Mouse (Mus musculus): ENCODE data around the gene Abca2. TPM values are rescaled to one million over a fixed set of nuclear protein-coding genes. Genes with fewer than 3 reads are reported as not detected.
"Not testable (repeated sequence)": the region's sequence is repeated elsewhere in the genome, so short reads cannot be mapped to it uniquely, and the experiment has no call there.

The Abca2 gene
- polyA plus RNA-seq, 1 experiment from 2014 or later, result 11.1 TPM

DNA sequence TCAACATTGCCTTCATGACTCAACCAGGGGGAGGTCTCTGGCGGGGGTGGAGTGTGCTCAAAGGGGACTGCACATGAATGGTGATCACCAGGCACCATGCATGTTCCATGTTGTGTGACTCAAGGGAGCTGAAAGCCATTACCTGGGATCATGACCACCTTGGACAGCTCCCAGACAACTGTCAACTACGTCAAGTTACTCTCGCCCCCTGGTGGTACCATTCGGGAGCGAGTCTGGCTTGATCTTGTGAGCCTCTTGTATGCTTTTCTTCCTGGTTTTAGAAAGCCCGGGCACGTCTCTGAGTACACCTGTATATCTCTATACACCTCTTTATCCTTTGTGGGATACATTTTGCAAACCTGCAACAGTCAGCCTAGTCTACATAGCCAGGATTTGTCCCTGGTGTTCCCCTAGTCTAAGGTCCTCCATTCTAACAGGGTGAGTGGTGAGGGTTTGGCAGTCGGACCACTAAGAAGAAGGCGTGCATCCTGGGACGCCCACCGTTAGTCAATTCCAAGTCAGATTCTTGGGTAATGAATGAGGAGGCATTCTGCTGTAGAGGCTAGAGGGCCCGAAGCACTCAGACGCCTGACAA, 26.0 kb upstream of the Abca2 start:
- peak overlapping the region; percentile 94 for H3K4me2 ChIP-seq
- H3K27ac ChIP-seq, result no peak overlapping the region
- 1% methylated on average over 13 of the region's 13 CpGs for WGBS
- H3K4me3 ChIP-seq (replicated peaks), result peak overlapping the region; percentile 76
- H3K4me1 ChIP-seq, result peaks cover 16% of the 10 kb centered on the region
- H3K36me3 ChIP-seq, result no peaks in the 10 kb centered on the region
- no peak; the same call in 1 of the 2 replicates for ATAC-seq (replicated peaks; ENCODE audit: low FRiP score)
- no peaks in the 10 kb centered on the region for H3K9me3 ChIP-seq (replicated peaks)
- H3K27me3 ChIP-seq, result peaks cover 69% of the 10 kb centered on the region
- H3K9ac ChIP-seq, result no peak overlapping the region; the same call in 1 of the 2 replicates

DNA sequence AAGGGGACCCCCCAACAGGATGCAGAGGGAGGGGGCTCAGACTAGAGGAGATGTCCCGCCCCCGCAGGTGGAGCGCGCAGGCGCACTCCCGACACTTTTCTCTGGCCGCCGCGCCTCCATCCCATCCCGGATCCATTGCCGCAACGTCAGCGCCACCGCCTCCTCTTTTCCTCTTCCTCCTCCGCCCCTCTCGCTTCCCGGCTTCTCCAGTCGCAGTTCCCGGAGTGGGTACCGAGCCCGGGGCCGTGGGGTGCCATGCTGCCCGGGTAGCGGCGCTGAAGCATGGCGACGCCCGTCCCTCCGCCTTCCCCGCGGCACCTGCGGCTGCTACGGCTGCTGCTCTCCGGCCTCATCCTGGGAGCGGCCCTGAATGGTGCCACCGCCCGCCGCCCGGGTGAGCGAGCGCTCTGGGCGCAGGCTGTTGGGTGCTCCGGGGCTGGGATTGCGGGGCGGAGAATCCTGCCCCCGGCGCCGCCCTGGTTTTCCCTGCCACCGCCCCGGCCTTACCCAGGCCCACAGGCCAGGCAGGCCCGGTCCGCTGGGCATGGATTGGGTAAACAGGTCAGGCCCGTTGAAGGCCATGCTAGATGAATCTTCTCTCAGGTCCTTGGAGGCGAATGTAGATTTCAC, 25.4 kb upstream of the Abca2 start:
- H3K4me3 ChIP-seq (replicated peaks), result peak overlapping the region; percentile 76
- H3K4me2 ChIP-seq, result peak overlapping the region; percentile 94
- H3K27ac ChIP-seq, result no peak overlapping the region
- H3K4me1 ChIP-seq, result peaks cover 16% of the 10 kb centered on the region
- H3K9ac ChIP-seq, result peak overlapping the region; percentile 73
- peak; percentile 50 for ATAC-seq (replicated peaks; ENCODE audit: low FRiP score)
- no peaks in the 10 kb centered on the region for H3K9me3 ChIP-seq (replicated peaks)
- WGBS, result under 1% methylated on average over 54 of the region's 54 CpGs
- H3K27me3 ChIP-seq, result peaks cover 63% of the 10 kb centered on the region
- H3K36me3 ChIP-seq, result no peaks in the 10 kb centered on the region

DNA sequence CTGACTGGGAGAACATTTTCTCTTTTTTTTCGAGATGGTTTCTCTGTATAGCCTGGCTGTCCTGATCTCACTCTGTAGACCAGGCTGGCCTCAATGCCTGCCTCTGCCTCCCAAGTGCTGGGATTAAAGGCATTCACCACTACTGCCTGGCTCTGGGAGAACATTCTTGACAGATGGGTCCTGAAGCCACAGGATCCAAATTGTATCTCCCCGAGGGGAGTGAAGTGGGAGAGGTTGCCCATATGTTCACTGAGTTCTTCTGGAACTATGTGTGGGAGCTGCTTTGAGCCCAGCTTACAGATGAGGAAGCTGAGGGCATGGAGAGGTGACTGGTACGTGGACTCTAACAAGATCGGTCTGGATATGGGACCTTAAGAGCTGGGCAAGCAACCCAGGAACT, 24.5 kb upstream of the Abca2 start:
- no peak for ATAC-seq (replicated peaks; ENCODE audit: low FRiP score)
- Histone ChIP-seq H3K27ac (no peak overlapping the region), H3K4me2 (peak overlapping the region; percentile 94), H3K4me3 (replicated peaks) (peak overlapping the region; percentile 76; the same call in 1 of the 2 replicates), H3K4me1 (peaks cover 16% of the 10 kb centered on the region), H3K9ac (no peak overlapping the region), H3K27me3 (peaks cover 54% of the 10 kb centered on the region), H3K36me3 (peaks cover 4% of the 10 kb centered on the region; the same call in 1 of the 2 replicates), H3K9me3 (replicated peaks) (no peaks in the 10 kb centered on the region)
- 77% methylated on average over 4 of the region's 4 CpGs for WGBS

DNA sequence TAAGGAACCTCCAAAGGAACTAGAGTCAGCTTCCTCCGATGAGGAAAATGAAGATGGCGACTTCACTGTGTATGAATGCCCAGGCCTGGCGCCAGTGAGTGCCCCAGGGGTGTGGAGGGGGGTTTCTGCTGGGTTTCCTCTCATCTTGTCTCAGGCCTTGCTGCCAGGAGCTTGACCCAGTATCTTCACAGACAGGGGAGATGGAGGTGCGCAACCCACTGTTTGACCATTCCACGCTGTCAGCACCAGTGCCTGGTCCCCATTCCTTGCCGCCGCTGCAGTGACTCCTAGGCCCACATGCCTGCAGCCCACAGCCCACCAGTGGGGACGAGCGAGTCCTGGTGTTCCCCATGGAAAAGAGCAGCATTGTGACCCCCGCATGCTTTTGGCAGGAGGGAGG, 19.6 kb upstream of the Abca2 start:
- WGBS, result 92% methylated on average over 10 of the region's 10 CpGs
- Histone ChIP-seq H3K4me2 (no peak overlapping the region), H3K27me3 (peaks cover 8% of the 10 kb centered on the region), H3K4me3 (replicated peaks) (no peak overlapping the region), H3K36me3 (peaks cover 6% of the 10 kb centered on the region; the same call in 1 of the 2 replicates), H3K9ac (no peak overlapping the region), H3K4me1 (no peaks in the 10 kb centered on the region), H3K9me3 (replicated peaks) (no peaks in the 10 kb centered on the region), H3K27ac (no peak overlapping the region)
- ATAC-seq (replicated peaks; ENCODE audit: low FRiP score), result no peak

DNA sequence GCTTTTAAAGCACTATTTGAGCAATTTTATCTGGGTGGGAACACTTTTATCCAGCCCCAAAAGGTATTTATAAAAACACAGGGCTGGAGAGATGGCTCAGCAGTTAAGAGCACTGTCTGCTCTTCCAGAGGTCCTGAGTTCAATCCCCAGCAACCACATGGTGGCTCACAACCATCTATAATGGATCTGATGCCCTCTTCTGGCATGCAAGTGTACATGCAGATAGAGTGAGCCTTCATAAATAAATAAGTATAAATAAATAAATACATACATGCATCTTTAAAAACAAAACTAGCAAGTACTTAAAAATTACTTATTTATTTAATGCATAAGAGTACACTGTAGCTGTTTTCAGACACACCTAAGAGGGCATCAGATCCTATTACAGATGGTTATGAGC, 15.1 kb upstream of the Abca2 start:
- not testable (repeated sequence) for H3K36me3 ChIP-seq; H3K27ac ChIP-seq; H3K27me3 ChIP-seq; H3K4me3 ChIP-seq (replicated peaks); ATAC-seq (replicated peaks; ENCODE audit: low FRiP score); H3K9me3 ChIP-seq (replicated peaks); H3K4me1 ChIP-seq; H3K4me2 ChIP-seq; H3K9ac ChIP-seq

DNA sequence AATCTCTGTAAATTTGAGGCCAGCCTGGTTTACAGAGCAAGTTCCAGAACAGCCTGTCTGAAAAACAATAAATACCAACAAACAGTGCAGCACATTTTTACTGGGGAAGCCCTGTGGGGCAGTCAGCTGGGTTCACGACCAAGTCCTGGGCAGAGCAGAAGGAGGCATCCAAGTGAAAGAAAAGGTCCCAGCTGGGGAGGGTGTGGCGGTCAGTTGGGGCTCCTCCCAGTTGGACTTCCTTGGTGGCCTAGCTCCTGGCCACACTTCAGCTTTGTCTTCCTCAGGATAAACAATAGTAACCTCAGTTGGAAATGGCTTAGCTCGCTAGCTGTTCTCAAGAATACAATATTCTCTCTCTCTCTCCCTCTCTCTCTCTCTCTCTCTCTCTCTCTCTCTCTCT, 11.1 kb upstream of the Abca2 start:
- Histone ChIP-seq H3K9ac (no peak overlapping the region), H3K9me3 (replicated peaks) (no peaks in the 10 kb centered on the region), H3K36me3 (no peaks in the 10 kb centered on the region), H3K4me1 (peaks cover 4% of the 10 kb centered on the region), H3K4me2 (no peak overlapping the region), H3K27me3 (no peaks in the 10 kb centered on the region), H3K27ac (no peak overlapping the region), H3K4me3 (replicated peaks) (no peak overlapping the region)
- no peak for ATAC-seq (replicated peaks; ENCODE audit: low FRiP score)
- WGBS, result 32% methylated on average over 3 of the region's 3 CpGs

DNA sequence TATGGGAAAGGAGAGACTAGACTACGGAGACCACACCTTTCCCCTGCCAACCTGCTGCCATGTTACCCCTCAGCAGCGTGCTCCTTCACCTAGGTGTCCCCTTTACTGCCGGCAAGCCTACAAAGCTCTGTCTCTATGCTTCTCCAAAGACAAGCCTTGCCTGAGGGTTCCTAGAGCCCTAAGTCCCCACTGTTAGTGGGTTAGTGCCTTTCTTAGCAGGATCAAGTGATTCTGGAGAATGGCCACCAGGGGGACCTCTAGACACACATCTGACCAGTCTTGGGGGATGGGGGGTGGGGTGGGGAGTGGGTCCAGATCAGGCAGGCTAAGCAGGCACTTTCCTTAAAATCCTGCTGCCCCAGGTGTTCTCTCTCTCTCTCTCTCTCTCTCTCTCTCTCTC, 6.6 kb upstream of the Abca2 start:
- Histone ChIP-seq H3K36me3 (no peaks in the 10 kb centered on the region), H3K9ac (no peak overlapping the region), H3K9me3 (replicated peaks) (no peaks in the 10 kb centered on the region), H3K27ac (no peak overlapping the region), H3K4me2 (no peak overlapping the region), H3K4me1 (peaks cover 12% of the 10 kb centered on the region), H3K4me3 (replicated peaks) (no peak overlapping the region), H3K27me3 (peaks cover 25% of the 10 kb centered on the region)
- 24% methylated on average over 3 of the region's 3 CpGs for WGBS
- peak; percentile 40; the same call in 1 of the 2 replicates for ATAC-seq (replicated peaks; ENCODE audit: low FRiP score)

DNA sequence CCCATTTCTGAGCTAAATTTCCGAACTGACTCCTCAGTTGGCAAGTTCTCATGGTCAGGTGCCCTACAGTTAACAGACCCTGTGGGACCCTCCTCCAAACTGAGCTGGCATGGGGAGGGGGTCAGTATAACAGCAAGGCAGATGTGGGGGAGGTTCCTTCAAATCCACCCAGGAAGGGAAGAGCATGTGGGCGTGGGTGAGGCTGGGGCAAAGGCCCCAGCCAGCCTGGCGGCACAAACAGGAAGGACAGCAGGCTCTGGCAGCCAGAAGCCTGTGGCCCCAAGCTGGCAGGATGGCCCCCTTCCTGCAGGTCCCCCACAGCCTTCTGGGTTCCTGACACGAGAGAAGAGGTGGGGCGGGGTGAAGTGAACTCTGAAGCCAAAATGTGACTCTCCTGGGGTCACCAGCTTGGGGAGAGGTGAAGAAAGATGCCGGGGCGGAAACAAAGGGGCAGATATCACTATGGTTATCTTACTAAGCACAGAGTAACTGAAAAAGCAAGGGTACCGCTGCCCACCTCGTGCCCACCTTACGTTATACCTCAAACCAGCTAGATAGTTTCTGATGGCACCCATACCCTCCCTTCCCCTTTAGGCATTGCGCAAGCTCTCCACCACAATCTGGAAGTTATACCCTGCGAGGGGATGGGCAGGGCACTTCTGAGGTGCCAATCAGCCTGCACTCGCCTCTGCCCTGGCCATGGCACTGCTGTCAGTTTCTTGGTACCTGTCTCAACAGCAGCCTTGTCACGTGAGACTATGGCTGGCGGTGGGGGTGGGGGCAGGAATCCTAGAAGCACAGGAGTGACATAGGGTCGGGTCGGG, 5.7 kb upstream of the Abca2 start, which contains the start of gene Fut7:
Fut7 (plus strand) TSS at position 681 of the 824 bp plus-strand sequence.
- ATAC-seq (replicated peaks; ENCODE audit: low FRiP score), result no peak; the same call in 1 of the 2 replicates
- peaks cover 25% of the 10 kb centered on the region for H3K27me3 ChIP-seq
- H3K4me2 ChIP-seq, result no peak within 1 kb of the TSS
- H3K4me3 ChIP-seq (replicated peaks), result no peak within 1 kb of the TSS
- H3K27ac ChIP-seq, result no peak within 1 kb of the TSS
- H3K36me3 ChIP-seq, result no peaks in the 10 kb centered on the region
- WGBS, result 56% methylated on average over 17 of the region's 17 CpGs
- H3K4me1 ChIP-seq, result peaks cover 8% of the 10 kb centered on the region; the same call in 1 of the 2 replicates
- H3K9ac ChIP-seq, result 0 out of 2 replicates have a peak within 1 kb of the TSS, but pooled peaks have one; percentile 10
- H3K9me3 ChIP-seq (replicated peaks), result no peaks in the 10 kb centered on the region

DNA sequence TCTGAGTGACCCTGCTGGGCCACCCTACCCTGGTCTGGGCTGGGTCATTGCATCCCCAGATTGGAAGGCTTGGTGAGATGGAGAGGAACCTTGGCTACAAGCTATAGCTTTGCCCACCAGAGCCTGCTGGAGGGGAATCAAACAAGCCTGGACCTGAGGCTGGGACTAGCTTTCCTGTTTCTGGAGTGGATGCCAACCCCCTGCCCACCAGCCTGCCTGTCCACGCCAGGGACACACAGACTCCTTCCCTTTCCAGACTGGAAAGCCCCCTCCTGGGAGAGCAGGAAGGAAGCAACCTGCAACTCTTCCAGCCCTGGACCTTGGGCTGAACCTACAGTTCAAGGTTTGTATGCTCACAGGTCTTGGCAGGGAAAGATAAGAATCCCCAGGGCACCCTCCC, 4.9 kb upstream of the Abca2 start:
- Histone ChIP-seq H3K9ac (no peak overlapping the region), H3K36me3 (no peaks in the 10 kb centered on the region), H3K27ac (no peak overlapping the region), H3K27me3 (peaks cover 25% of the 10 kb centered on the region), H3K4me2 (no peak overlapping the region), H3K4me3 (replicated peaks) (no peak overlapping the region), H3K4me1 (peaks cover 8% of the 10 kb centered on the region; the same call in 1 of the 2 replicates), H3K9me3 (replicated peaks) (no peaks in the 10 kb centered on the region)
- WGBS, result 69% methylated on average over 1 of the region's 1 CpGs
- no peak for ATAC-seq (replicated peaks; ENCODE audit: low FRiP score)

DNA sequence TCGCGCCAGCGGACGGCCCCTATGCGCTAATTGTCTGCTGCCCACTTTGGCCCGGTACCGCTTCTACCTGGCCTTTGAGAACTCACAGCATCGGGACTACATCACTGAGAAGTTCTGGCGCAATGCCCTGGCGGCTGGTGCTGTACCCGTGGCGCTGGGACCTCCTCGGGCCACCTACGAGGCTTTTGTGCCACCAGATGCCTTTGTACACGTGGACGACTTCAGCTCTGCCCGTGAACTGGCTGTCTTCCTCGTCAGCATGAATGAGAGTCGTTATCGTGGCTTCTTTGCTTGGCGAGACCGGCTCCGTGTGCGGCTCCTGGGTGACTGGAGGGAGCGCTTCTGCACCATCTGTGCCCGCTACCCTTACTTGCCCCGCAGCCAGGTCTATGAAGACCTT, 3.0 kb upstream of the Abca2 start:
- peaks cover 33% of the 10 kb centered on the region for H3K27me3 ChIP-seq
- peaks cover 24% of the 10 kb centered on the region for H3K4me1 ChIP-seq
- H3K9ac ChIP-seq, result no peak overlapping the region
- no peak overlapping the region for H3K4me2 ChIP-seq
- no peak overlapping the region for H3K27ac ChIP-seq
- no peak overlapping the region for H3K4me3 ChIP-seq (replicated peaks)
- no peak for ATAC-seq (replicated peaks; ENCODE audit: low FRiP score)
- no peaks in the 10 kb centered on the region for H3K36me3 ChIP-seq
- WGBS, result 60% methylated on average over 27 of the region's 27 CpGs
- H3K9me3 ChIP-seq (replicated peaks), result no peaks in the 10 kb centered on the region

DNA sequence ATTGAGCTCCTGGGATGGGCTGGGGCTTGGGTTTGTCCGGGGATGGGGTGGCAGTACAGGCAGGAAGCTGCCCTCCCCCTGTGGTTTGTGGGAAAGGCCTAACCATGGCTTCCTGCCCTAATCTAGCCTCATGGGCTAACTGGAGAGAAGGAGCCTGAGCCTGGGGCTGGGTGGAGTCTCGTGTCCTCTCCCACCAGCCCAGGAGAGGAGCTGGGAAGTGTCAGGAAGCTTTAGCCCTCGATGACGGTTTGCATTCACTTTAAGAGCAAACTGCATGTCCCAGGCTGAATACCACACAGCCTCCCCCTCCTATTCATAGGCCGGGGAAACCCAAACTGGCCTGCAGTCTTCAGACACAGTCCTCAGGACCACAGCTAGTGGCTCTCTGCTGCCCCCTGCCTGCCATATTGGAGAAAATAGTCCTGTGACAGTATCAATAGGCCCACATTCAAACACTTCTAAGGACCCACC, 1.7 kb upstream of the Abca2 start:
- Histone ChIP-seq H3K9me3 (replicated peaks) (no peaks in the 10 kb centered on the region), H3K4me3 (replicated peaks) (no peak overlapping the region), H3K27me3 (peaks cover 33% of the 10 kb centered on the region), H3K27ac (no peak overlapping the region), H3K4me1 (peaks cover 37% of the 10 kb centered on the region), H3K36me3 (no peaks in the 10 kb centered on the region), H3K9ac (no peak overlapping the region), H3K4me2 (no peak overlapping the region)
- 32% methylated on average over 5 of the region's 5 CpGs for WGBS
- ATAC-seq (replicated peaks; ENCODE audit: low FRiP score), result no peak

DNA sequence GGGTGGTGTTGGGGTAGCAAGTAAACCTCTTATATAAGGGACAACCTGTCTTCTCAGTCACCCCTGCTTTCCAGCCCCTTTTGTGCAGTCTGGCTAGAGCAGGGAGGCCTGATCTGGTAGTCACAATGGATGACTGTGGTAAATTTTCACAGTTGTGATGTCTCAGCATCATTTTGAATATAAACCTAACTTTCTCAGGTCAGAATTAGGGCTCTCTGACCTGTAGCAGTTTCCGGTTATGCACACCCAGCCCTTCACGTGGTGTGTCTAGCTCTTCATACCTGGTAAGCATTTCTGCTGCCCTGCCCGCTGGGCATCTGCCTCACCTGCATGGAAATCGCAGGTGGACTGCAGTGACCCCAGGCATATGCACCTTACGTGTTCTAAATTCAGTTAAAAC, 1.2 kb upstream of the Abca2 start:
- 94% methylated on average over 5 of the region's 5 CpGs for WGBS

More for the DNA sequence above, 1.2 kb upstream of the Abca2 start:
- Histone ChIP-seq H3K27me3 (peaks cover 33% of the 10 kb centered on the region), H3K36me3 (no peaks in the 10 kb centered on the region), H3K9me3 (replicated peaks) (no peaks in the 10 kb centered on the region), H3K4me3 (replicated peaks) (no peak overlapping the region), H3K9ac (no peak overlapping the region), H3K4me1 (peaks cover 39% of the 10 kb centered on the region), H3K4me2 (no peak overlapping the region), H3K27ac (no peak overlapping the region)
- no peak for ATAC-seq (replicated peaks; ENCODE audit: low FRiP score)
